Mouse (Mus musculus) left cerebral cortex, postnatal 4 days (tissue): ENCODE results near the gene Tpp2. TPM values are rescaled to one million over a fixed set of nuclear protein-coding genes. Genes with fewer than 3 reads are reported as not detected.
A peak's percentile ranks its signal among the peaks of the same experiment; 100 is the strongest.
"Not testable (repeated sequence)": the region's sequence is repeated elsewhere in the genome, so short reads cannot be mapped to it uniquely, and the experiment has no call there.

Source experiments
- DNase-seq: peaks from one replicate; pipeline ENCODE4 v3.0.0-alpha.2; 2022
- intact Hi-C: fragments of 180-260 bp; cut with DNase I; formaldehyde crosslinking; loops from one replicate; pipeline ENCODE4 v1.15.1; 2025
- microRNA-seq: library from miRNA; unstranded; fragments of <30 nt; microRNA quantifications from one replicate; pipeline ENCODE4 v1.2.0, GENCODE M21; 2022
- total RNA-seq, 2 experiments: library from RNA; stranded (reverse); gene quantifications; 2 replicates each; pipeline ENCODE4 v1.2.3; 2021

The Tpp2 gene
- total RNA-seq, 2 experiments from 2014 or later, result 62.0 to 64.2 TPM

DNA sequence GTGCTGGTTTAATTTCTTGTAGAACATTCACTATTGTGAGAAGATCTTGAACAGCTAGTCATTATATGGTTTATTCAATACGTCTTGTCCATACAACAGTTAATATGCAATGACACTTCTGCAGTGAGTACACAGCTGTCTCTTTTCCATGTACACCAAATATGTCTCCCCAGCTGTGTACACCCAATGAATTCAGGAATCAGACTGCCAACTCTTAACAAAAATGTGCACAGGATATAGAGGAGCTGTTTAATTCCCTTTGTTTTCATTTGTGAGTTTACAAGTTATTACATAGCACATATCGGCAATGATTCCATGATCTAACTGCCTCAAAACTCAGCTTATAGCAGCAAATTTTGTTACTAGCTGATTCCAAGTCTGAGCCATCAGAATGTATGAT is 71.1 kb downstream of the Tpp2 start:
- intact Hi-C loops, result loop anchor here (10.0 kb wide), 1 partner anchor 50 kb away; no protein-coding TSS in a partner anchor

DNA sequence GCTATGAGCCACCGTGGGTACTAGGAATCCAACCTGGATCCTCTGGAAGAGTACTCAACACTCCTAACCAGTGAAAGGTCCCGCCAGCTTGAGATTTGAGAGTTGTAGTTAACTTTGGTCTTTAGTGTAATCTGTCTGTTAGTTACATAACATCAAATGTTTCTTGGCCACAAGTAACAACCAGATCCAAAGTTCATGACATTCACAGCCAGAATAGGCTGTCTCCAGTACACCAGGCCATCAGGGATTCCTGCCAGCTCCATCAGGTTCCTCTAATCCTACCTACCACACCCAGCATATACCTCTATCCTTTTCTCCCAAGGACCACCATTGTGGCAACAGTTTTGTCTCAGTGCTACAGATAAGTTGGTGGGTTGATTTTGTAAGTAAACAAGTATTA is 82.1 kb downstream of the Tpp2 start:
- DNase-seq, result no peak
- intact Hi-C loops, result no loop called here

More for the DNA sequence above, 71.1 kb downstream of the Tpp2 start:
- no peak for DNase-seq

DNA sequence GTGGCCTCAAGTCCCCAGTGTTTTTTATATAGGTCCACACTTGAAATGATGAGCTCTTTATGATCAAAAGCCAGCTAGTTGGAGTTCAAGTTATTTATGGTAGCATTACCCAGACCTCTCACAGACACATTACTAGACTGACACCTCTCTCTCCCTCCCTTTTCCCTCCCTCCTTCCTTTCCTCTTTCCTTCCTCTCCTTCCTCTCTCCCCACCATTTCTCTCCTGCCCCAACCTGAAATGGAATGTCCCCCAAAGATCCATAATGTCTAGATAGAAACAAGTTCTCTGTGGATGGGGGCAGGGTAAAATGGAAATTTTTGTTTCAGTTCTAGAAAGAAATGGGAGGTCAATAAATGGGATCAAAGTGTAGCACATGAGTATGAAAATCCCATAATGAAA is 86.5 kb downstream of the Tpp2 start, which contains the start of gene Mettl21c:
Gene Mettl21c, minus strand, starts transcription at position 101 of the 400 bp plus-strand sequence.
- intact Hi-C loops, result no loop called here
- no peak for DNase-seq

DNA sequence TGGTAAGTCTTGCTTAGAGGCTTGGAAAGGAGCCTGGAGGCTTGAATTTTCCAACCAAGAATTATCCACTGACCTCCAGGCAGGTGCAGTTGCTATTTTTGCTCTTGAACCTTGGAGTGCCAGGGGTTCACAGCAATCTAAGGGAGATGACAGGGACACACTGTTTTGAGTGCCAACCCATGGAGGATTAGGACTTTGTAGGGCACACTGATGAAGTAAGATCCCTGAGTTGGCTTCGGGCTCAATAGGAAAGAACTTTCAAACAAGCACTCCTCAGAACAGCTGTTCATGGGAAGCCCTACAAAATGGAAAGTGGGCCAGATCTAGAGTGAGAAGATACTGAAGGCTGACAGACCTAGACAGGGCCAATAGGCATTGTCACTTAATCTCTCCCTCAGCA is 89.2 kb downstream of the Tpp2 start:
- intact Hi-C loops, result no loop called here
- no peak for DNase-seq

DNA sequence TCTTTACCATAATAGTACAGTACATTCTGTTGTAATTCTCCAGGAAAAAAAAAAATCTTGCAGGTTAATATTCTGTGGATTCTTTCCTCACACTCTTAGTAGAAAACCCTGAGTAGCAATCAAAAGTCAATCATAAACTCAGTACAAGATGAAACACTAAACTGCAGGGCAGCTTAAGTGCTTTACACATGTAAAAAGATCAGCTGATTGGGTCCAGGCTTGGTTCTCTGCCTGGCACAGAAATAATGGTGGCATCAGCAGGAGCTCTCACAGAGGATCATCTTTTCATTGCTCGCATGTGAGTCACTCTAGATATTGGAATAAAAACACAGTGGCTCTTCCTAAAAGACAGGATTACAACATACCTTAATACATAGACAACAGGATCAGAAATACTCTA is 94.2 kb downstream of the Tpp2 start:
- no peak for DNase-seq
- intact Hi-C loops, result no loop called here

DNA sequence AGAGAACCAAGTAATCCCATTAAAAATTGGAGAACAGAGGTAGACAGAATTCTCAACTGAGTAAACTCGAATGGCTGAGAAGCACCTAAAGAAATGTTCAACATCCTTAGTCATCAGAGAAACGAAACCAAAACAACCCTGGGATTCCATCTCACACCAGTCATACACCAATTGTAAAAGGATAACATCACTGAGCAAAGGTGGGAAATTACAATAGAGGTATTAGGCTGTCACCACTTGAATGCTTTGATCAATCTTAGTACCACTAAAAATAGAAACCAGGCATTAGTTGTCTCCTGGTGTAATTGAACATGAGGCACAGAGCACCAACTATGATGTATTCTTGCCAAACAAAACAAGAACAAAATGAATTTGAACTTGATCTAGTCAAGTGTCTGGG is 98.8 kb downstream of the Tpp2 start:
- no peak for DNase-seq
- intact Hi-C loops, result no loop called here

DNA sequence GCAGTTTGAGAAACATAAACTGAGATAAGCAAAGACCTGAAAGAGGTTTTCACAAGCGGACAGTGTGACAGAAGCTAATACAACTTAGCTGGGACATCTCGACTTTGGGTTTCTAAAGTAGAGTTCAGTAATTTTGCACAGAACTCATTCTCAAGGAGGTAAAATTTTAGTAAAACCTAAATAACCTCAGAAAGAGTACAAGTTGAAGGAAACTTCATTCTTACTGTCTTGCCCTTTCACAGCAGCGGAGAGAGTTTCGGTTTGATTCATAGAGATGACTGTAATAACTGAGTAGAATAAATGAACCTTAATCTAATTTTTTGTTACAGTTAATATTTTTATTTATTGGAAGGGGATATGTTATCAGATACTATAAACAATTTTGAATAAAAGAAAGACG is 99.5 kb downstream of the Tpp2 start:
- intact Hi-C loops, result no loop called here
- no peak for DNase-seq

DNA sequence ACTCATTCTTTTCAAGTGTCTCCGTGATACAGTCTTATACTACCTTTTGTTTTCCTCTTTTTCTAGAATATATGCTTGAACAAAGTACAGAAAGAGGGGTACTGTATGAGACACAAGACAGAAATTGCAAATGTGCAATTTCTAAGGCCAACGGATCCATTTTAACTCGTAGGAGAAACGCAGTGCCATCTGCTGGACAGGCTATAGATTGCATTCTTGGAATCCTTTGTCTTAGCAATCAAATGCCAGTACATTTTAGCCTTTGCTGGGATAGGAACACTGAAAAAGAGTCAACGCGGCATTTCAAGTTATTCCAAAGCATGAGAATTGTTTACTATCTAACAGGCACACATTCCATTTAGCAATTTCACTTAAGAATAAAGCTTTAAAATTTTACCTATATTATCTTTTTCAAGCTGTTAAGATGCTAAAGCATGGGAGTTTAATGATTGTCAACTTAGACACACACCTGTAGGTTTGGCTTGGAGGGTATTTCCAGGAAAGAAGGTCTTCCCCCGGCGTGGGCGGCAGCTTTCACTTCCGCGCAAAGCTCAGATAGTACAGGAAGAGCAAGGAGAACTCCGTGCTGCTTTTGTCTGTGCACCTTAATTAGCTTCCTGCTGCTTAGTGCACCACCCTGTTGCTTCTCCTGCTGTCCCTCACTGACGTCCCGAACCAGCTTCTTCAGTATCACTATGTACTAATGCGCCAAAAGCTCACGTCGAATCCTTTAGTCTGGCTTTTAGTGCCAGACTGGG is 108.5 kb downstream of the Tpp2 start:
- intact Hi-C loops, result loop anchor here (10.0 kb wide), 1 partner anchor 277 kb away; no protein-coding TSS in a partner anchor
- peak; percentile 62 for DNase-seq

DNA sequence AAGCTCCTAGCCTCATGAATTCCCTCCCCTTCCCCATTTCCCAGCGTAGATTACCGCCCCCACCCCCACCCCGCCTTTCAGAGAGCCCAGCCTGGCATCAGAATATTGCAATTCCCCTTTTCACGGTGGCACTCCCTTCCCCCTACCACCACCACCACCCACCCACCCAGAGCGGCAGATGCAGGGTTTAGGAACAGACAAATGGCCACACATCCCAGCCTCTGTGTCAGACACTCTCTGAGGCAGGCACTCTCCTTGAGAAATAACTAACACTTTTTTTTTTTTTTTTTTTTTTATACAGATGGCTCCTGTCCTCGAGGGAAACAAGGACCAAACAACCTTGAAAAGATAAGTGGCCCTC is 109.1 kb downstream of the Tpp2 start:
- intact Hi-C loops, result loop anchor here (10.0 kb wide), 1 partner anchor 278 kb away; no protein-coding TSS in a partner anchor
- DNase-seq, result no peak

DNA sequence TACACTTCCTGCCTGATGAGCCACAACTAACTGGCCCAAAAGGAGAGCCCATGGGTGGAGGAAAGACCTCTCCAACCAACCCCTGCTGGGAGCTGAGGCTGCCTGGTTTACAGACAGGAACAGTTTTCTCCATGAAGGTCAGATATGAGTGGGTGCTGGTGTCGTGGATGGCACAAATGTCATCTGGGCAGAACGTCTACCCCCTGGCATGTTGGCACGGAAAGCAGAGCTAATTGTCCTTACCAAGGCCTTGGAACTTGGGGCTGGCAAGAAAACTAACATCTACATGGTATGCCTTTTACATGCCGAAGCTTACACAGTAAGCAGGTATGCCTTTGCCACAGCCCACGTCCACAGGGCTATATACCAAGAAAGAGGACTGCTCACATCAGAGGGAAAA is 112.2 kb downstream of the Tpp2 start:
- intact Hi-C loops, result loop anchor here (10.0 kb wide), 1 partner anchor 281 kb away; no protein-coding TSS in a partner anchor
- not testable (repeated sequence) for DNase-seq

DNA sequence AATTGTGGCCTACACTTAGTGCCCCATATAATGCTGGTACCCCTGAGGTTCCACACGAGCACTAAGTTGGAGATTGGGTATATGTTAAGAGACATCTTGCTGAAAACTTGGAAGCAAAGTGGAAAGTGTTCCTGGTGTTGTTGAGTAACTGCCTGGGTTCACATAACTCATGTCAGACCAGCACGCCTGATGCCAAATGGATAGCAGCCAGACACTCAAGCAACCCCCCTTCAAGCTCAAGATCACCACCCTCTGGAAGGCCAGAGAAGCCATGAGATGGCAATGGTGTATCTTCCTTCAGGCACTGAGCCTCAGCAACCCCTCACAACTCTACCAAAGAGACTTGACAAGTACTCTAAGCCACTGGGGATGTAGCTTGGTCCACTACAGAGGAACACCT is 113.1 kb downstream of the Tpp2 start:
- intact Hi-C loops, result loop anchor here (10.0 kb wide), 1 partner anchor 282 kb away; no protein-coding TSS in a partner anchor
- no peak for DNase-seq

Small RNA genes within 50 kb of the gene (microRNA-seq; reads per million reads assigned to microRNA genes)
- not detected for gene Gm24180

Other genes starting within 250 kb of the Tpp2 start
- gene 1500015O10Rik, start 203.0 kb upstream of the Tpp2 start, total RNA-seq, result 1 to 10 TPM; 2.3 TPM
- 10 to 100 TPM; 30.0 to 33.3 TPM for gene Uxs1, start 105.8 kb upstream of the Tpp2 start, total RNA-seq
- gene Mettl21c, start 86.4 kb downstream of the Tpp2 start, total RNA-seq, result 1 to 10 TPM in 1 of 2 experiments, under 1 TPM in 1; 0.97 to 2.0 TPM
- gene Gm8251, start 128.3 kb downstream of the Tpp2 start, total RNA-seq, result not detected
- gene Tex30, start 168.8 kb downstream of the Tpp2 start, total RNA-seq, result 10 to 100 TPM in 1 of 2 experiments, 1 to 10 TPM in 1; 10.0 to 11.0 TPM
- gene Kdelc1, start 185.2 kb downstream of the Tpp2 start, total RNA-seq, result 10 to 100 TPM; 14.3 to 14.9 TPM
- gene Bivm, start 185.3 kb downstream of the Tpp2 start, total RNA-seq, result 10 to 100 TPM; 51.7 to 55.0 TPM
- gene Ercc5, start 214.1 kb downstream of the Tpp2 start, total RNA-seq, result 10 to 100 TPM; 25.0 to 25.3 TPM